Mouse (Mus musculus): ENCODE data around the gene Banp. TPM values are rescaled to one million over a fixed set of nuclear protein-coding genes. Genes with fewer than 3 reads are reported as not detected.

Banp gene
- total and polyA plus RNA-seq, 2 experiments from 2014 or later: 22.8 to 59.7 TPM

DNA sequence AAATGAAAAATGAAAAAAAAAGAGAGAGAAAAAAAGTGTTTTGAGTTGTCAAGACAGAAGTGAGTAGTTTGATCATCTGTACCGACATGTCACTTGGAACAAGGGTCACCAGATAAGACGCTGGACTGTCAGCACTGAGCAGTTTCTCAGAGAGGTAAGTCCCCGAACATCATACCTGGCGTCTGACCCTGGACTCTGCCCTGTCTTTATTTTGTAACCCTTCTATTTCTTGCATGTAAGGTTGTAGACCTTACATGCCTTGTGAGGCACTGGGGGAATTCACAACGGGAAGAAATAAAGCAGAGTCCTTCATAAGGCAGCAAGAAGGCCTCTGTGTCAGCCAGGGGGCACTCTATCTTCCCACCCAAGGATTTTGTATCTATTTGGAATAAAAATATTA is 24.9 kb upstream of the Banp start:
- H3K27ac ChIP-seq: no peak overlapping the region
- no peak overlapping the region for H3K9ac ChIP-seq (replicated peaks; ENCODE audit: low read length)
- no peaks in the 10 kb centered on the region for H3K9me3 ChIP-seq (ENCODE audit: low read length)
- no peaks in the 10 kb centered on the region for H3K27me3 ChIP-seq (ENCODE audit: insufficient read depth, low read length)
- ATAC-seq (no peak), DNase-seq (ENCODE audit: low spot score) (no peak)
- 86% methylated on average over 5 of the region's 5 CpGs for WGBS
- H3K4me2 ChIP-seq (ENCODE audit: low read depth, low read length): no peak overlapping the region
- H3K4me1 ChIP-seq (ENCODE audit: insufficient read depth, low read length): no peaks in the 10 kb centered on the region
- no peak overlapping the region for H3K4me3 ChIP-seq (ENCODE audit: low read length)
- H3K36me3 ChIP-seq (ENCODE audit: insufficient read depth, low read length): no peaks in the 10 kb centered on the region
- TF ChIP-seq CTCF (IDR thresholded peaks at IDR 0.05; ENCODE audit: low read depth): no peak

DNA sequence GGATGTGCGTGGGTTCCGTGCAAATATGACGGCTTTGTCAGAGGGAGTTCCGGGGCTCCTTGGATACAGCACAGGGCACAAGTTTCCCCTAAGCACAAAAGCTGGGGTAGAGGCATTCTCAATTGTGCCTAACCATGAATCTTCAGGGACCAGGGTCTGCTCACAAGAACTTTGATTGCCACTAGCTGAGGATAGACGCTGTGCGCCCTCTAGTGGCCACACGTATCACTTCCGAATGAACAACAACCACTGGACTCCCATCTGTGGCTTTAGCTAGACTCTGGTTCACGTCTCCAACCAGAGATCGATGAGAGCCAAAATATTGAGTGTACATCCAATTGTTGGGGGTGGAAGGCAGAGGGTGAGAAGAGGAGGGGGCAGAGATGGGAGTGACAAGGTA is 23.9 kb upstream of the Banp start:
- 0 out of 2 replicates have a peak, but pooled peaks have one; percentile 43 for ATAC-seq
- TF ChIP-seq CTCF (IDR thresholded peaks at IDR 0.05; ENCODE audit: low read depth): peak; percentile 97
- no peaks in the 10 kb centered on the region for H3K36me3 ChIP-seq (ENCODE audit: insufficient read depth, low read length)
- peak; percentile 93 for DNase-seq (ENCODE audit: low spot score)
- H3K27me3 ChIP-seq (ENCODE audit: insufficient read depth, low read length): no peaks in the 10 kb centered on the region
- H3K9me3 ChIP-seq (ENCODE audit: low read length): no peaks in the 10 kb centered on the region
- H3K4me3 ChIP-seq (ENCODE audit: low read length): no peak overlapping the region
- no peak overlapping the region for H3K9ac ChIP-seq (replicated peaks; ENCODE audit: low read length)
- WGBS: 28% methylated on average over 10 of the region's 10 CpGs
- no peak overlapping the region for H3K27ac ChIP-seq
- H3K4me2 ChIP-seq (ENCODE audit: low read depth, low read length): no peak overlapping the region
- no peaks in the 10 kb centered on the region for H3K4me1 ChIP-seq (ENCODE audit: insufficient read depth, low read length)

DNA sequence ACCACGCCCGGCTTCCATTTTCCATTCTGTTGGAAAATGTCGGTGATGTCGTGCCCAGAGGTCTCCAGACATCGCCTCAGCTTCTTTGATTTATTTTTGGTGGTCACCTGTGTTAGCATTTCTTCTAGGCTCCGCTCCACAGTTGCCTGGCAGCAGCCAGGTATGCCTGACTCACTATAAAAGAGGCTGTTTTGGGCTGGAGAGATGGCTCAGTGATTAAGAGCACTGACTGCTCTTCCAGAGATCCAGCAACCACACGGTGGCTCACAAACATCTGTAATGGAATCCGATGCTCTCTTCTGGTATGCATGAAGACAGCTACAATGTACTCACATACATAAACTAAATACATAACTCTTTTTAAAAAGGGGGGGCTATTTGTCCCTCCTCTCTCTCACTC is 23.3 kb upstream of the Banp start:
- H3K27me3 ChIP-seq (ENCODE audit: insufficient read depth, low read length): no peaks in the 10 kb centered on the region
- no peak overlapping the region for H3K27ac ChIP-seq
- no peaks in the 10 kb centered on the region for H3K9me3 ChIP-seq (ENCODE audit: low read length)
- WGBS: 70% methylated on average over 8 of the region's 8 CpGs
- no peak overlapping the region for H3K4me3 ChIP-seq (ENCODE audit: low read length)
- DNase-seq (ENCODE audit: low spot score) (no peak), ATAC-seq (no peak)
- H3K4me1 ChIP-seq (ENCODE audit: insufficient read depth, low read length): no peaks in the 10 kb centered on the region
- H3K9ac ChIP-seq (replicated peaks; ENCODE audit: low read length): no peak overlapping the region
- H3K36me3 ChIP-seq (ENCODE audit: insufficient read depth, low read length): no peaks in the 10 kb centered on the region
- H3K4me2 ChIP-seq (ENCODE audit: low read depth, low read length): no peak overlapping the region
- no peak for TF ChIP-seq CTCF (IDR thresholded peaks at IDR 0.05; ENCODE audit: low read depth)

DNA sequence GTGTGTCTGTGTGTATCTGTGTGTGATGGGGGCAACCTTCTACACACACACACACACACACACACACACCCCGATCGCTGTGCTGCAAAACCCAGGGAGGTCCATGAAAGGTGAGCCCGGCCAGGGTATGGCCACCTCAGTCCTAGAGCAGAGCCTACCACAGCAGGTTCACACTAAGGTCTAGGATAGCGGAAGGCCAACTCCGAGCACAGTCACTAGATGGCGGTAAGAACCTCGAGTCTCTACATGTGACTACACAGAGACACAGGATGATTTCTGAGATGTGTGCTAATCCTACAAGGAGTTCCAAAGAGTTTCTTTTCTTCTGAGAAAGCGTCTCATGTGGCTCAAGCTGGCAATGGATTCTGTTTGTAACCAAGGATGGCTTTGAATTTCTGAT is 22.2 kb upstream of the Banp start:
- Histone ChIP-seq H3K27ac (no peak overlapping the region), H3K9ac (replicated peaks; ENCODE audit: low read length) (no peak overlapping the region), H3K9me3 (ENCODE audit: low read length) (no peaks in the 10 kb centered on the region), H3K27me3 (ENCODE audit: insufficient read depth, low read length) (no peaks in the 10 kb centered on the region), H3K4me2 (ENCODE audit: low read depth, low read length) (no peak overlapping the region), H3K4me3 (ENCODE audit: low read length) (no peak overlapping the region), H3K36me3 (ENCODE audit: insufficient read depth, low read length) (no peaks in the 10 kb centered on the region), H3K4me1 (ENCODE audit: insufficient read depth, low read length) (no peaks in the 10 kb centered on the region)
- ATAC-seq (peak; percentile 46), DNase-seq (ENCODE audit: low spot score) (peak; percentile 76)
- TF ChIP-seq CTCF (IDR thresholded peaks at IDR 0.05; ENCODE audit: low read depth): peak; percentile 70
- WGBS: 47% methylated on average over 8 of the region's 8 CpGs

DNA sequence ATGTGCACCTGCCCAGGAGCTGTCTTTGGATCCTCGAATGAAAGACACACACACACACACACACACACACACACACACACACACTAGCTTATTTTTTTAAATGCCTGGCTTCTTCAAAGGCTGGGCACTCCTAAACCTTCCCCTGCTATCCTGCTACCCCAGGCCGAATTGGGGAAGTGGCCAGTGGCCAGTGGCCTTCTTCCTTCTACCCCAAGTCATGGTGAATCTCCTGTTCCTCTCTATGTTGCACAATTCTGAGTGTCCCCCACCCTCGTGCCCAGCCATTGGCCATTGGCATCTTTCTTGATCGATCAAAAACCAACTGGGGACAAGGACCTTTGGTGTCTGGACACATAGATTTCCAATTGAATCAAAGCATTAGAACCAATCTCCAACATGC is 19.5 kb upstream of the Banp start:
- ATAC-seq (no peak), DNase-seq (ENCODE audit: low spot score) (no peak)
- no peaks in the 10 kb centered on the region for H3K27me3 ChIP-seq (ENCODE audit: insufficient read depth, low read length)
- no peak overlapping the region for H3K9ac ChIP-seq (replicated peaks; ENCODE audit: low read length)
- H3K27ac ChIP-seq: no peak overlapping the region
- no peak overlapping the region for H3K4me3 ChIP-seq (ENCODE audit: low read length)
- H3K4me1 ChIP-seq (ENCODE audit: insufficient read depth, low read length): peaks cover 11% of the 10 kb centered on the region
- no peaks in the 10 kb centered on the region for H3K36me3 ChIP-seq (ENCODE audit: insufficient read depth, low read length)
- 86% methylated on average over 4 of the region's 4 CpGs for WGBS
- no peak overlapping the region for H3K4me2 ChIP-seq (ENCODE audit: low read depth, low read length)
- TF ChIP-seq CTCF (IDR thresholded peaks at IDR 0.05; ENCODE audit: low read depth): no peak
- no peaks in the 10 kb centered on the region for H3K9me3 ChIP-seq (ENCODE audit: low read length)

DNA sequence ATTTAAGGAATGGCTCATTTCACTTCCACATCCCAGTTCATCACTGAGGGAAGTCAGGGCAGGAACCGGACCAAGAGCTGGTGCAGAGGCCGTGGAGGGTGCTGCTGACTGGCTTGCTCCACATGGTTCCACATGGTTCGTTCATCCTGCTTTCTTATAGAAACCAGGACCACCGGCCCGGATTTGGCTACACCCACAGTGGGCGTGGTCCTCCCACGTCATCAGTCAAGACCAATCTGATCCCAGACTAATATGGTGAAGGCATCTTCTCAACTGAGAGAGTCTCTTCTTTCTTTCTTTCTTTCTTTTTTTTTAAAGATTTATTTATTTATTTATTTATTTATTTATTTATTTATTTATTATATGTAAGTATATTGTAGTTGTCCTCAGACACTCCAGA is 18.0 kb upstream of the Banp start:
- ATAC-seq (no peak), DNase-seq (ENCODE audit: low spot score) (no peak)
- H3K36me3 ChIP-seq (ENCODE audit: insufficient read depth, low read length): no peaks in the 10 kb centered on the region
- H3K4me1 ChIP-seq (ENCODE audit: insufficient read depth, low read length): peaks cover 17% of the 10 kb centered on the region
- TF ChIP-seq CTCF (IDR thresholded peaks at IDR 0.05; ENCODE audit: low read depth): no peak
- no peak overlapping the region for H3K4me3 ChIP-seq (ENCODE audit: low read length)
- no peak overlapping the region for H3K27ac ChIP-seq
- 83% methylated on average over 7 of the region's 7 CpGs for WGBS
- H3K9ac ChIP-seq (replicated peaks; ENCODE audit: low read length): no peak overlapping the region
- H3K27me3 ChIP-seq (ENCODE audit: insufficient read depth, low read length): no peaks in the 10 kb centered on the region
- H3K9me3 ChIP-seq (ENCODE audit: low read length): no peaks in the 10 kb centered on the region
- H3K4me2 ChIP-seq (ENCODE audit: low read depth, low read length): no peak overlapping the region

DNA sequence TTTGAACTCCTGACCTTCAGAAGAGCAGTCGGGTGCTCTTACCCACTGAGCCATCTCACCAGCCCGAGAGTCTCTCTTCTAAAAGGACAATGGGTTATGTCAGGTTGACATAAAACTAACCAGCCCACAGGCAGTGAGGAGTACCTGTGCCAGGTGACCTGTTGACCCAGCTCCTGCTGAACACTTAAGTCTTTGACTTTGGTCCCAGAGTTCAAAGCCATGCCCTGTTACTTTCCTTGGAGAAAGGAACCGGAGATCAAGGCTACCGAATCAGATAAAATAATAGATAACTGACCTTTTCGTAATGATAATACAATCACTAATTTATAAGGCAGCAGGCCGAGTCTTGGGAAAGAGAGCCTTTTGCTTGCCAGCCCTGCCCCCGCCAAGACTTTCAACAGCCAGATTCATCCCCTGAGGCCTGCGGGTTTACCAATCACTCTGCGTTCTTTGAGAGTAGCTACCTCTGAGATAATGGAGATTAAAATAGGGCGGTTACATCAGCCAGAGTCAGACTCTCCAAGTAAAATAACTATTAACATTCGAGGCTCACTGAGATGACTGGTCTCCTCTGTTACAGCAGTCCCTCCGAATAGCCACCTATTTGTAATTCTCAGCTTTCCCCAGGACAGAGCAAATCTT is 17.4 kb upstream of the Banp start:
- WGBS: 67% methylated on average over 12 of the region's 12 CpGs
- no peak overlapping the region for H3K4me3 ChIP-seq (ENCODE audit: low read length)
- peak; percentile 25 for DNase-seq (ENCODE audit: low spot score)

More for the DNA sequence above, 17.4 kb upstream of the Banp start:
- H3K27ac ChIP-seq: peak overlapping the region; percentile 16; the same call in 1 of the 2 replicates
- no peak overlapping the region for H3K4me2 ChIP-seq (ENCODE audit: low read depth, low read length)
- H3K27me3 ChIP-seq (ENCODE audit: insufficient read depth, low read length): no peaks in the 10 kb centered on the region
- H3K9ac ChIP-seq (replicated peaks; ENCODE audit: low read length): no peak overlapping the region
- no peaks in the 10 kb centered on the region for H3K36me3 ChIP-seq (ENCODE audit: insufficient read depth, low read length)
- ATAC-seq: no peak
- no peak for TF ChIP-seq CTCF (IDR thresholded peaks at IDR 0.05; ENCODE audit: low read depth)
- H3K4me1 ChIP-seq (ENCODE audit: insufficient read depth, low read length): peaks cover 17% of the 10 kb centered on the region
- no peaks in the 10 kb centered on the region for H3K9me3 ChIP-seq (ENCODE audit: low read length)
